Mouse (Mus musculus) olfactory bulb, adult 2 months (tissue): ENCODE measurements at regions not wholly inside any gene's neighbourhood (a gene's known extent, or its start where the extent isn't known, plus 50 kb on each side); places are given as distances from the start of the nearest gene placed in this dataset.

Source experiments
- CTCF ChIP-seq: fragments of 200-500 bp; IDR thresholded peaks from 2 replicates; pipeline ENCODE4 v1.5.1; 2012; ENCODE audit warnings: low read depth, mild to moderate bottlenecking, low read length, moderate library complexity; ENCODE audit not compliant: insufficient read depth
- POLR2A ChIP-seq: fragments of 200-500 bp; IDR thresholded peaks from 2 replicates; pipeline ENCODE4 v1.6.1; 2012; ENCODE audit warnings: mild to moderate bottlenecking, low read depth, low read length, moderate library complexity; ENCODE audit not compliant: insufficient read depth

- TF ChIP-seq CTCF (no peak), POLR2A (no peak)
These were observed 438.0 kb downstream of the Nedd1 start for GRCm38 (mm10) chr10:92284231-92284630.
